Mouse (Mus musculus) cerebellum, adult 2 months (tissue): Measurements from ENCODE around the gene Srgap1.

ENCODE experiments used
- CTCF ChIP-seq: fragments of 200-500 bp; IDR thresholded peaks from 2 replicates; pipeline ENCODE4 v1.5.1; 2011; ENCODE audit warnings: low read depth, mild to moderate bottlenecking, control low read depth, low read length, moderate library complexity, borderline replicate concordance; ENCODE audit not compliant: insufficient read depth
- POLR2A ChIP-seq: fragments of 200-500 bp; IDR thresholded peaks from 2 replicates; pipeline ENCODE4 v1.6.1; 2011; ENCODE audit warnings: low read length, control low read depth, borderline replicate concordance; ENCODE audit not compliant: insufficient read depth

- TF ChIP-seq POLR2A: no peak
- TF ChIP-seq CTCF: no peak
Measured at GRCm38 (mm10) chr10:121775990-121776389, 271.1 kb downstream of the Srgap1 start.
